Mouse (Mus musculus) neural tube, embryonic 12.5 days (tissue): ENCODE data around the gene Raver2. TPM values are rescaled to one million over a fixed set of nuclear protein-coding genes. Genes with fewer than 3 reads are reported as not detected.

Experiments
- ATAC-seq: fragments of 200-750 bp; cut with Nextera tagmentation; 2 replicates; pipeline ENCODE4 v1.8.0; 2017; ENCODE audit warnings: low read depth, mild to moderate bottlenecking, moderate TSS enrichment, moderate library complexity; ENCODE audit not compliant: low FRiP score
- H3K27ac ChIP-seq: fragments of 300-500 bp; sonication (generic); 2 replicates; pipeline ENCODE4 v1.5.1; 2016
- H3K27me3 ChIP-seq: fragments of 300-500 bp; sonication (generic); replicated peaks from 2 replicates; pipeline ENCODE4 v1.6.1; 2016; ENCODE audit warnings: mild to moderate bottlenecking
- H3K36me3 ChIP-seq: fragments of 300-500 bp; sonication (generic); 2 replicates; pipeline ENCODE4 v1.6.1; 2016; ENCODE audit warnings: mild to moderate bottlenecking
- H3K4me1 ChIP-seq: fragments of 300-500 bp; sonication (generic); 2 replicates; pipeline ENCODE4 v1.6.1; 2016
- H3K4me2 ChIP-seq: fragments of 300-500 bp; sonication (generic); replicated peaks from 2 replicates; pipeline ENCODE4 v1.6.1; 2016; ENCODE audit warnings: mild to moderate bottlenecking
- H3K4me3 ChIP-seq: fragments of 300-500 bp; sonication (generic); 2 replicates; pipeline ENCODE4 v1.5.1; 2016
- H3K9ac ChIP-seq: fragments of 300-500 bp; sonication (generic); 2 replicates; pipeline ENCODE4 v1.6.1; 2016; ENCODE audit warnings: mild to moderate bottlenecking
- H3K9me3 ChIP-seq: fragments of 300-500 bp; sonication (generic); 2 replicates; pipeline ENCODE4 v1.6.1; 2016; ENCODE audit warnings: mild to moderate bottlenecking
- WGBS: fragments of 180-500 bp; shearing (Covaris S2); methylation state at CpG from one replicate; pipeline ENCODE4 v1.1.7; 2016; 5-methylcytosine and 5-hydroxymethylcytosine counted together
- polyA plus RNA-seq: library from polyadenylated mRNA; unstranded; fragments of >200 nt; fragmentation: Nextera tagmentation; extraction: Ambion mirVana; gene quantifications from 2 replicates; pipeline ENCODE4 v1.2.1, GENCODE M21; 2016

Gene Raver2
- polyA plus RNA-seq, 1 experiment from 2014 or later: 13.0 TPM

GRCm38 (mm10) chr4:101179836-101180235, 111.1 kb downstream of the Raver2 start:
- 87% methylated on average over 6 of the region's 6 CpGs for WGBS
- no peak overlapping the region for H3K9ac ChIP-seq
- H3K9me3 ChIP-seq: no peaks in the 10 kb centered on the region
- H3K4me3 ChIP-seq: no peak overlapping the region
- H3K4me2 ChIP-seq: no peak overlapping the region
- no peaks in the 10 kb centered on the region for H3K27me3 ChIP-seq
- no peak overlapping the region for H3K27ac ChIP-seq
- no peak for ATAC-seq
- peaks cover 19% of the 10 kb centered on the region; the same call in 1 of the 2 replicates for H3K36me3 ChIP-seq
- no peaks in the 10 kb centered on the region for H3K4me1 ChIP-seq

GRCm38 (mm10) chr4:101180681-101181080, 111.9 kb downstream of the Raver2 start:
- Histone ChIP-seq H3K4me3 (no peak overlapping the region), H3K9ac (no peak overlapping the region), H3K9me3 (no peaks in the 10 kb centered on the region), H3K27ac (no peak overlapping the region), H3K4me2 (no peak overlapping the region), H3K27me3 (no peaks in the 10 kb centered on the region), H3K4me1 (no peaks in the 10 kb centered on the region), H3K36me3 (peaks cover 17% of the 10 kb centered on the region; the same call in 1 of the 2 replicates)
- WGBS: 81% methylated on average over 5 of the region's 5 CpGs
- no peak for ATAC-seq

DNA sequence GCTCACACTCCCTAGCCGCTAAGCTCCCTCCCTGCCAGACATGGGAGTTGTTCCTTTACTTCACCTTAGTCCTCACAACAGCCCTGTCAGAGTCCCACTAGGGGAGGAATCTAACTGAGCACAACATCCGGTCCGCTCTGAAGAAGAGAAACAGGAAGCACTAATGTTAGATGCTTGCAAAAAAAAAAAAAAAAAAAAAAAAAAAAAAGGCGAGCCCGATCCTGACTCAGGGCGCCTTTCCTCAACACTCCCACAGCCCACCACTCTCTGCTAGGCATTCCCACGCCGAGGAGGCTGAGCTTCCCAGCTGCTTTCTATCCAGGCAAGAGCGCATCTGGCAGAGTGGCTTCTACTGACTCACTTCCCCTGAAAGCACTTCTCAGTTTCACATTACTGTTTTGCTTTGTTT, 113.8 kb downstream of the Raver2 start:
- Histone ChIP-seq H3K27ac (no peak overlapping the region), H3K27me3 (no peaks in the 10 kb centered on the region), H3K9me3 (no peaks in the 10 kb centered on the region), H3K36me3 (peaks cover 11% of the 10 kb centered on the region; the same call in 1 of the 2 replicates), H3K9ac (no peak overlapping the region), H3K4me1 (no peaks in the 10 kb centered on the region), H3K4me2 (no peak overlapping the region), H3K4me3 (no peak overlapping the region)
- 69% methylated on average over 9 of the region's 9 CpGs for WGBS
- no peak for ATAC-seq

- Histone ChIP-seq H3K27me3 (no peaks in the 10 kb centered on the region), H3K9ac (no peak overlapping the region), H3K36me3 (peaks cover 8% of the 10 kb centered on the region; the same call in 1 of the 2 replicates), H3K4me3 (no peak overlapping the region), H3K4me2 (no peak overlapping the region), H3K4me1 (no peaks in the 10 kb centered on the region), H3K9me3 (no peaks in the 10 kb centered on the region), H3K27ac (no peak overlapping the region)
- ATAC-seq: no peak
- 76% methylated on average over 3 of the region's 3 CpGs for WGBS
These were observed 116.4 kb downstream of the Raver2 start for GRCm38 (mm10) chr4:101185216-101185615.

DNA sequence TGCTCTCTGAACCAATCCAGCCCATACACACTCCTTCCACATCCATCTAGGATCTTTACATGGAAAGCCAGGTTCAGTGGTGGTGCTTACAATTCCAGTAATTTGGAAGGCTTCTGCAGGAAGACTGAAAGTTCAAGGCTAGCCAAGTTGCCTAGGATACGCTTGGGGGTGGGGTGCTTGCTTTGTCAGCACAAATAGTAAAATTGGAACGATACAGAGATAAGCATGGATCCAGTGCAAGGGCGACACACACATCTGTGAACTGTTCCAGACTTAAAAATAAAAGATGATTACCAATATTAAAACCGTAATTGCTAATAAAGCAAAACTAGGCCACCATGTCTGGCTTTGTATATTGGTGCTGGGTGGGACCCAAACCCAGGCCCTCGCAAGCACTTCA, 117.8 kb downstream of the Raver2 start:
- H3K4me2 ChIP-seq: no peak overlapping the region
- no peak overlapping the region for H3K27ac ChIP-seq
- peaks cover 6% of the 10 kb centered on the region; the same call in 1 of the 2 replicates for H3K36me3 ChIP-seq
- no peak overlapping the region for H3K9ac ChIP-seq
- no peaks in the 10 kb centered on the region for H3K9me3 ChIP-seq
- WGBS: 93% methylated on average over 5 of the region's 5 CpGs
- H3K4me3 ChIP-seq: no peak overlapping the region
- no peaks in the 10 kb centered on the region for H3K27me3 ChIP-seq
- ATAC-seq: no peak
- no peaks in the 10 kb centered on the region for H3K4me1 ChIP-seq

DNA sequence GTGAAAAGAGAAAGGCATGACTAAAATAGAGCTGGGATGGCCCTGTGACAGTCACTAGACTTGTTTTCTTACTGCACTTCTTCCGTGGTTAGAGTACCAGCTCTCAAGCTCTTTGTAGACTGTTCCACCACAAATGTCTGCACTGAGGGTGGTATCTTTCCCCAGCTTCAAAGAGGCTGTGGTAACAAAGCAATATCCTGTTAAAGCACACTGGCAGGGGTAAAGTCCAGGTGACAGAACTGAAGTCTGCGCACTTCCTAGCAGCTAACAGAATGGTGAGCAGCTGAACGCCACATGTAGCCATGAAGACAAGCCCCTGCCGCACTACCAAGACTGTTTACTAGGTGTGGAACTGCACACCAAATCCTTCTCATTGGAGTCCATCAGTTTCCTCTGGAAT, 118.6 kb downstream of the Raver2 start:
- H3K36me3 ChIP-seq: 0 out of 2 replicates have a peak, but pooled peaks cover 5% of the 10 kb centered on the region
- no peaks in the 10 kb centered on the region for H3K4me1 ChIP-seq
- 79% methylated on average over 4 of the region's 4 CpGs for WGBS
- H3K27ac ChIP-seq: no peak overlapping the region
- no peak for ATAC-seq
- H3K9ac ChIP-seq: no peak overlapping the region
- no peak overlapping the region for H3K4me3 ChIP-seq
- no peaks in the 10 kb centered on the region for H3K27me3 ChIP-seq
- no peaks in the 10 kb centered on the region for H3K9me3 ChIP-seq
- no peak overlapping the region for H3K4me2 ChIP-seq

- Histone ChIP-seq H3K4me3 (no peak overlapping the region), H3K27me3 (no peaks in the 10 kb centered on the region), H3K9ac (no peak overlapping the region), H3K9me3 (no peaks in the 10 kb centered on the region), H3K27ac (no peak overlapping the region), H3K36me3 (no peaks in the 10 kb centered on the region), H3K4me1 (no peaks in the 10 kb centered on the region), H3K4me2 (no peak overlapping the region)
- no peak for ATAC-seq
- WGBS: 90% methylated on average over 5 of the region's 5 CpGs
These were observed 123.6 kb downstream of the Raver2 start for GRCm38 (mm10) chr4:101192241-101192976.

- Histone ChIP-seq H3K4me2 (no peak overlapping the region), H3K27me3 (no peaks in the 10 kb centered on the region), H3K9me3 (no peaks in the 10 kb centered on the region), H3K4me3 (no peak overlapping the region), H3K27ac (no peak overlapping the region), H3K4me1 (no peaks in the 10 kb centered on the region), H3K9ac (no peak overlapping the region), H3K36me3 (no peaks in the 10 kb centered on the region)
- ATAC-seq: no peak
- 78% methylated on average over 1 of the region's 1 CpGs for WGBS
These were observed 125.4 kb downstream of the Raver2 start for GRCm38 (mm10) chr4:101194170-101194569.

- Histone ChIP-seq H3K36me3 (no peaks in the 10 kb centered on the region), H3K4me2 (no peak overlapping the region), H3K27ac (no peak overlapping the region), H3K9ac (no peak overlapping the region), H3K4me1 (no peaks in the 10 kb centered on the region), H3K4me3 (no peak overlapping the region), H3K27me3 (no peaks in the 10 kb centered on the region), H3K9me3 (no peaks in the 10 kb centered on the region)
- WGBS: 94% methylated on average over 2 of the region's 2 CpGs
- ATAC-seq: no peak
These were observed 127.6 kb downstream of the Raver2 start for GRCm38 (mm10) chr4:101196407-101196806.

- Histone ChIP-seq H3K4me1 (no peaks in the 10 kb centered on the region), H3K27me3 (no peaks in the 10 kb centered on the region), H3K4me2 (no peak overlapping the region), H3K9me3 (no peaks in the 10 kb centered on the region), H3K9ac (no peak overlapping the region), H3K4me3 (no peak overlapping the region), H3K36me3 (no peaks in the 10 kb centered on the region), H3K27ac (no peak overlapping the region)
- WGBS: 78% methylated on average over 9 of the region's 9 CpGs
- ATAC-seq: no peak
These were observed 128.8 kb downstream of the Raver2 start for GRCm38 (mm10) chr4:101197421-101198170.

- Histone ChIP-seq H3K4me3 (no peak overlapping the region), H3K27me3 (no peaks in the 10 kb centered on the region), H3K4me2 (no peak overlapping the region), H3K36me3 (no peaks in the 10 kb centered on the region), H3K4me1 (no peaks in the 10 kb centered on the region), H3K9ac (no peak overlapping the region), H3K27ac (no peak overlapping the region), H3K9me3 (no peaks in the 10 kb centered on the region)
- WGBS: 70% methylated on average over 2 of the region's 2 CpGs
- no peak for ATAC-seq
These were observed 129.6 kb downstream of the Raver2 start for GRCm38 (mm10) chr4:101198333-101198732.

DNA sequence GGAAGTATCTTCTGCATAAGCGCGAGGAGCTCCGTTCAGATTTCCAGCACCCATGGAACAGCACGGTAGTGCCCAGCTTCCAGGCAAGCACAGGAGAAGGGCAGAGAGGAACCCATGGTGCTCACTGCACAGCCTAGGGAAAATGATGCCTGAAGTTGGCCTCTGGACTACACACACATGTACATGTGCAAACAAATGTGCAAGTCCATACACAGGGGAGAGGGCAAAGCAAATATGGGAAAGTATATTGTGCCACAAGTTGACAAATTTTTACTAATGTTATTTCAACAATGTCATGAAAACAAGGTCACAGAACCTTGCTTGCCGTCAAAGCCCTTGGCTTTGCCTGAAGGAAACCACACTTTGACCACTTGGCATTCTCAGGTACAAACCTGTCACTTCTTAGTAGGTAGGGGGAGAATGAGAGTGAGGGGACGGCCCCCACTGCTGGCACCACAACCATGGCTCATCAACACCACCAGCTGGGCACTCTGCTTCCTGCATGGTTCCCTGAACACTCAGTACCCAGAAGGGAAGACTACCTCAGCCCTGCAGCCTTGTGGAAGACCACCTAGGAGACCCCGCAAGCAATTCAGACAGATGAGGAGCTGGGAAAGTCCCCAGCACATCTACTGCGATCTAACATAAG, 130.8 kb downstream of the Raver2 start:
- 92% methylated on average over 8 of the region's 8 CpGs for WGBS
- Histone ChIP-seq H3K9me3 (no peaks in the 10 kb centered on the region), H3K27ac (no peak overlapping the region), H3K27me3 (no peaks in the 10 kb centered on the region), H3K4me2 (no peak overlapping the region), H3K9ac (no peak overlapping the region), H3K4me1 (no peaks in the 10 kb centered on the region), H3K36me3 (no peaks in the 10 kb centered on the region), H3K4me3 (no peak overlapping the region)
- no peak for ATAC-seq
